Mouse (Mus musculus) stomach, embryonic 16.5 days (tissue): ENCODE results near the gene Slc4a8. TPM values are rescaled to one million over a fixed set of nuclear protein-coding genes. Genes with fewer than 3 reads are reported as not detected.

ENCODE experiments used
- ATAC-seq: fragments of 200-750 bp; cut with Nextera tagmentation; 2 replicates; pipeline ENCODE4 v1.8.0; 2017; ENCODE audit warnings: moderate number of reproducible peaks, moderate TSS enrichment; ENCODE audit not compliant: insufficient read depth, low FRiP score
- H3K27ac ChIP-seq: fragments of 300-500 bp; sonication (generic); 2 replicates; pipeline ENCODE4 v1.5.1; 2014; ENCODE audit warnings: low read length
- H3K27me3 ChIP-seq: fragments of 300-500 bp; sonication (generic); 2 replicates; pipeline ENCODE4 v1.6.1; 2014; ENCODE audit warnings: low read length, control low read depth, mixed read lengths; ENCODE audit not compliant: control insufficient read depth, insufficient read depth
- H3K36me3 ChIP-seq: fragments of 300-500 bp; sonication (generic); 2 replicates; pipeline ENCODE4 v1.6.1; 2014; ENCODE audit warnings: low read length; ENCODE audit not compliant: control insufficient read depth, insufficient read depth
- H3K4me1 ChIP-seq: fragments of 300-500 bp; sonication (generic); 2 replicates; pipeline ENCODE4 v1.6.1; 2014; ENCODE audit warnings: low read length, control low read depth, mixed read lengths; ENCODE audit not compliant: control insufficient read depth, insufficient read depth
- H3K4me2 ChIP-seq: fragments of 300-500 bp; sonication (generic); 2 replicates; pipeline ENCODE4 v1.6.1; 2014; ENCODE audit warnings: low read depth, low read length, mixed read lengths
- H3K4me3 ChIP-seq: fragments of 300-500 bp; sonication (generic); replicated peaks from 2 replicates; pipeline ENCODE4 v1.5.1; 2014; ENCODE audit warnings: mild to moderate bottlenecking, low read length
- H3K9ac ChIP-seq: fragments of 300-500 bp; sonication (generic); 2 replicates; pipeline ENCODE4 v1.6.1; 2014; ENCODE audit warnings: low read length
- H3K9me3 ChIP-seq: fragments of 300-500 bp; sonication (generic); replicated peaks from 2 replicates; pipeline ENCODE4 v1.6.1; 2016; ENCODE audit warnings: low read length, control low read depth; ENCODE audit not compliant: control insufficient read depth
- WGBS: fragments of 180-500 bp; shearing (Covaris S2); extraction: QIAGEN DNeasy Blood & Tissue Kit; methylation state at CpG from one replicate; pipeline ENCODE4 v1.1.7; 2014; 5-methylcytosine and 5-hydroxymethylcytosine counted together
- polyA plus RNA-seq: library from polyadenylated mRNA; unstranded; fragments of >200 nt; fragmentation: Nextera tagmentation; extraction: Ambion mirVana; gene quantifications from 2 replicates; pipeline ENCODE4 v1.2.1, GENCODE M21; 2015

Gene Slc4a8
- polyA plus RNA-seq, 1 experiment from 2014 or later = 4.7 TPM

DNA sequence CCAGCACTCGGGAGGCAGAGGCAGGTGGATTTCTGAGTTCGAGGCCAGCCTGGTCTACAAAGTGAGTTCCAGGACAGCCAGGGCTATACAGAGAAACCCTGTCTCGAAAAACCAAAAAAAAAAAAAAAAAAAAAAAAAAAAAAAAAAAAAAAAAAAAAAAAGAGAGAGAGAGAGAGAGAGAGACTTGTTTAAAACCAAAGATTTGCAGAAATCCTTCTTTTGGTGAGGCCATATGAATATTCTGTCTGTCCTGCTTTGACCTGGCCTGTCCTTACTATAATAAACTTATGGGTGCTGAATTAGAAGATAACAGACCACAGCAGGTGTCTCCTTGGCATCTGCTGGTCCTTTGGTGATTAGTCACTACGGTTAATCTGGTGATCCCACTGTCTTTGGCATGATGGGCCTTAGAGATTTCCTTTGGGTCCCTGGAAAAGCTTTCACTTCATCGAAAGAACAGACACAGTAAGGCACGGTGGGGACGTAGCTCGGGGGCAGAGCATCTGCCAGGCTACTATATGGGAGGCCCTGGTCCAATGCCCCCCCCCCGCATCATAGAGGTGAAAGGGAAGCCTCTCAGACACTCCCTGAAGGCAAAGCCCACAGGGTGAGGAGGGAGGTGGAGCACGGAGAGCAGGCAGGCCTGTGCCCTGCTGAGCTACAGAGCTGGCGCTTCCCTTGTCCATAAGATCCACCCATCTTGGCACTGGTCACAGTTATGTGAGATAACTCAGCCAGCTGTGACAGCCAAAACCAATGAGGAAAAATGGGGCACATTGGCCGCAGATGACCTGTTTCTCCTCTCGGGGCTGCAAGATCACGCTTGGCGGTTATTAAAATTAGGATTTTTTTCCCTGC lies 26.2 kb upstream of the Slc4a8 start:
- peaks cover 6% of the 10 kb centered on the region for H3K27me3 ChIP-seq
- H3K9ac ChIP-seq = no peak overlapping the region
- no peaks in the 10 kb centered on the region for H3K36me3 ChIP-seq
- no peak for ATAC-seq
- H3K9me3 ChIP-seq = no peaks in the 10 kb centered on the region
- H3K4me3 ChIP-seq = no peak overlapping the region
- H3K27ac ChIP-seq = no peak overlapping the region
- H3K4me2 ChIP-seq = no peak overlapping the region
- H3K4me1 ChIP-seq = no peaks in the 10 kb centered on the region
- WGBS = 83% methylated on average over 14 of the region's 15 CpGs

GRCm38 (mm10) chr15:100735953-100736300 lies 25.6 kb upstream of the Slc4a8 start:
- no peaks in the 10 kb centered on the region for H3K9me3 ChIP-seq
- H3K4me2 ChIP-seq = no peak overlapping the region
- no peak overlapping the region for H3K27ac ChIP-seq
- WGBS = 80% methylated on average over 9 of the region's 9 CpGs
- no peak for ATAC-seq
- H3K9ac ChIP-seq = no peak overlapping the region
- H3K4me1 ChIP-seq = no peaks in the 10 kb centered on the region
- no peaks in the 10 kb centered on the region for H3K36me3 ChIP-seq
- H3K27me3 ChIP-seq = 0 out of 2 replicates have a peak, but pooled peaks cover under 1% of the 10 kb centered on the region
- no peak overlapping the region for H3K4me3 ChIP-seq

GRCm38 (mm10) chr15:100737667-100738066 lies 23.9 kb upstream of the Slc4a8 start:
- no peak overlapping the region for H3K4me3 ChIP-seq
- ATAC-seq = no peak
- H3K9me3 ChIP-seq = no peaks in the 10 kb centered on the region
- no peaks in the 10 kb centered on the region for H3K36me3 ChIP-seq
- no peaks in the 10 kb centered on the region for H3K27me3 ChIP-seq
- WGBS = 84% methylated on average over 3 of the region's 3 CpGs
- H3K4me1 ChIP-seq = no peaks in the 10 kb centered on the region
- no peak overlapping the region for H3K27ac ChIP-seq
- no peak overlapping the region for H3K4me2 ChIP-seq
- no peak overlapping the region for H3K9ac ChIP-seq

GRCm38 (mm10) chr15:100738351-100738781 lies 23.2 kb upstream of the Slc4a8 start:
- peak; percentile 68; the same call in 1 of the 2 replicates for ATAC-seq
- no peaks in the 10 kb centered on the region for H3K9me3 ChIP-seq
- no peak overlapping the region for H3K4me3 ChIP-seq
- no peak overlapping the region for H3K9ac ChIP-seq
- no peak overlapping the region for H3K27ac ChIP-seq
- no peaks in the 10 kb centered on the region for H3K36me3 ChIP-seq
- H3K4me1 ChIP-seq = no peaks in the 10 kb centered on the region
- 72% methylated on average over 7 of the region's 7 CpGs for WGBS
- no peaks in the 10 kb centered on the region for H3K27me3 ChIP-seq
- H3K4me2 ChIP-seq = no peak overlapping the region

DNA sequence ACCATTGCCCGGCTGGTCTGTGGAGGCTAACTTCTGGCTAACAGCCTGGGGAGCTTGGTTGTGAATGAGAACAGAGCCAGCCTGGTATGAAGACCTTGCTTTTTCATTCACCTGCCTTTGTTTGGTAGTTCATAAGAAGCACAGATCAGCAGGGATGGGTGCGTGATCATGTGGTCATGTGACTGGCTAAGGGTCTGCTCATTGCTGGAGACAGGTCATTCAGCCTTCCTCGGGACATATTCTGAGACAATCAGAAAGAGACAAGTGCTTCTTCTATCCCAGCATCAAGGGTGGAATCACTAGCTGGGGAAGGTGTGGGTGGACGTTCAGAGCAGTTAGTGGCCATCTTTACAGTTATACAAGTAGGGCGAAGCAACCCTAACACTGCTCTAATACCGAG lies 22.1 kb upstream of the Slc4a8 start:
- WGBS = 82% methylated on average over 6 of the region's 6 CpGs
- H3K36me3 ChIP-seq = no peaks in the 10 kb centered on the region
- no peaks in the 10 kb centered on the region for H3K27me3 ChIP-seq
- no peaks in the 10 kb centered on the region for H3K9me3 ChIP-seq
- no peak overlapping the region for H3K27ac ChIP-seq
- H3K4me3 ChIP-seq = no peak overlapping the region
- no peak overlapping the region for H3K4me2 ChIP-seq
- no peak for ATAC-seq
- no peak overlapping the region for H3K9ac ChIP-seq
- no peaks in the 10 kb centered on the region for H3K4me1 ChIP-seq

DNA sequence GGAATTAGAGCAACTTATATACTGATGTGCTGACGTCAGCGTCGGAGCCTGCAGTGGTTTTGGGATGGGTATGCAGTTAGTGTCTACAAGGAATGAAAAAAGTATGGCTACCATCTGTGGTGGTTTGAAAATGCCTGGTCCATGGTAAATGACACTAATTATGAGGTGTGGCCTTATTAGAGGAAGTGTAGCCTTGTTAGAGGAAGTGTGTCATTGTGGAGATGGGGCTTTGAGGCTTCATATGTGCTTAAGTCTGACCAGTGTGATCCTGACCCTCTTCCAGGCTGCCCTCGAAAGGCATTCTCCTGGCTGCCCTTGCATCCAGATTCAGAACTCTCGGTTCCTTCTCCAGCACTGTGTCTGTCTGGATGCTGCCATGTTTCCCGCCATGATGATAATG lies 18.3 kb upstream of the Slc4a8 start:
- H3K4me2 ChIP-seq = no peak overlapping the region
- no peak overlapping the region for H3K4me3 ChIP-seq
- WGBS = 90% methylated on average over 6 of the region's 6 CpGs

DNA sequence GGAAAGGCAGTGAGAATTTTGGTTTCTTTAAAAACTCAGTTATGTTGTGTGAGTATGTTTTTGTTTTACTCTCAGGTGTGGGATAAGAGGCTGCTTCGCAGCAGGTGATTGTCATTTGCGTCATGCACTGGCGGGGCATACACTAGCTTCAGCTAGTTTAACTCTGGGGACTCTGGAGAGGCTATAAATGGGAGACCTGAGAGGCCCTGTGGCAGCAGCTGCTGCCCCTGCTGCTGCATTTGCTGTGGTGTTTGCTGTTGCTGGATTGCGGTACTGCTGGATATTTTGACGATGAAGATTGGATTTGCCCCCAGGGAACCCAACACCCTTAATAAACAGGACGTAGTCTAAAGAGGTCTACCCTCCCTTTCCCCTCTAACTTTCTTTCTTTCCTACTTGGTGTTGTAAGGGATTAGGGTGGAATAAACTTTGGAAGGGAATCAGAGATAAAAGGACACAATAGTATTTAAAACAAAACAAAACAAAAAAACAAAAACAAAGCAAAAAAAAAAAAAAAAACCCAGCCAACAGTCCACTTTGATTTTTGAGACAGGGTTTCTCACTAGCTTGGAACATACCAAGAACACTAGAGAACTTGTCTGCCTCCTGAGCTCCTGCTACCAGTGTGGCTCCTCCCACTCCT lies 14.9 kb upstream of the Slc4a8 start:
- peak overlapping the region; percentile 31; the same call in 1 of the 2 replicates for H3K4me3 ChIP-seq
- ATAC-seq = no peak
- peak overlapping the region; percentile 64 for H3K4me2 ChIP-seq
- no peaks in the 10 kb centered on the region for H3K36me3 ChIP-seq
- no peaks in the 10 kb centered on the region for H3K9me3 ChIP-seq
- H3K27ac ChIP-seq = no peak overlapping the region
- 20% methylated on average over 6 of the region's 6 CpGs for WGBS
- H3K27me3 ChIP-seq = no peaks in the 10 kb centered on the region
- H3K4me1 ChIP-seq = peaks cover 8% of the 10 kb centered on the region; the same call in 1 of the 2 replicates
- H3K9ac ChIP-seq = no peak overlapping the region

More for the DNA sequence above, 18.3 kb upstream of the Slc4a8 start:
- H3K27me3 ChIP-seq = no peaks in the 10 kb centered on the region
- no peak overlapping the region for H3K27ac ChIP-seq
- no peak for ATAC-seq
- H3K9me3 ChIP-seq = no peaks in the 10 kb centered on the region
- no peaks in the 10 kb centered on the region for H3K36me3 ChIP-seq
- H3K4me1 ChIP-seq = peaks cover 8% of the 10 kb centered on the region; the same call in 1 of the 2 replicates
- no peak overlapping the region for H3K9ac ChIP-seq

DNA sequence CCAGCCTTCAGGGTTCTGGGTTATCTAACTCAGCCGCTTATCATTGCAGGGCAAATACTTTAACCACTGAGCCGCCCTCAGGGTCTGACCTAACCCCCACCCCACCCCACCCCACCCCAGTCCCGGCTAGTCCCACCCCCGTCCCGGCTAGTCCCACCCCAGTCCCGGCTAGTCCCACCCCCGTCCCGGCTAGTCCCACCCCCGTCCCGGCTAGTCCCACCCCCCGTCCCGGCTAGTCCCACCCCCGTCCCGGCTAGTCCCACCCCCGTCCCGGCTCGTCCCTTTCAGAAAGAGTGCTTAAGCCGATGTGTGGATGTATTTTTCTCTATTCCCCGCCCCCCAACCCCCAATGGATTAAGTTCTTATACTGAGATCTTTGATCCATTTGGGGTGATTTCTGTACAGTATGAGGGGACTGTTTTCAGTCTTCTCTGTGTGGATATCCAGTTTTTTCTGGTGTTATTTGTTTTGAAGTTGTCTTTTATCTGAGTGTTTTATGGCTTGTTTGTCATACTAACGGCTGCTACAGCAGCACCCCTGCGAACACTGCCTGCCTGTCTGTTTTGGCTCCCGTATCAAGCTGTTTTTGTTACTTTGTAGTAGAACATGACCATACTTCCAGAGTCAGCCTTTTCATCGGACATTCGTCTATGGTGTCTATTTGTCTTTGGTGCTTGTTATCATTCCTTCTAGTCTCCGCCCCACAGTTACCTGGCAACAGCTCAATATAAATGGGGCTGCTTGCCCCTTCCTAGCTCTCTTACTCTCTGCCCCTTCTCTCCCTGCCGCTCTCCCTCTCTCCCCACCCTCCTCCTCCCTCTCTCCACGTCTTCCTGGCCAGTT lies 14.2 kb upstream of the Slc4a8 start:
- 4% methylated on average over 27 of the region's 27 CpGs for WGBS
- H3K4me3 ChIP-seq = peak overlapping the region; percentile 40
- no peaks in the 10 kb centered on the region for H3K9me3 ChIP-seq
- peaks cover 8% of the 10 kb centered on the region; the same call in 1 of the 2 replicates for H3K4me1 ChIP-seq
- H3K36me3 ChIP-seq = no peaks in the 10 kb centered on the region
- ATAC-seq = peak; percentile 92
- H3K27me3 ChIP-seq = no peaks in the 10 kb centered on the region
- 0 out of 2 replicates have a peak overlapping the region, but pooled peaks have one; percentile 7 for H3K27ac ChIP-seq
- peak overlapping the region; percentile 64 for H3K4me2 ChIP-seq
- H3K9ac ChIP-seq = peak overlapping the region; percentile 12; the same call in 1 of the 2 replicates
